Mouse (Mus musculus) C2C12 (cell line): Measurements from ENCODE around the gene Slco4a1. TPM values are rescaled to one million over a fixed set of nuclear protein-coding genes. Genes with fewer than 3 reads are reported as not detected.

Experiments
- H3K27me3 ChIP-seq: one replicate; pipeline ENCODE4 v1.6.1; 2011; ENCODE audit not compliant: control insufficient read depth, insufficient read depth, insufficient read length
- H3K36me3 ChIP-seq: one replicate; pipeline ENCODE4 v1.6.1; 2011; ENCODE audit not compliant: control insufficient read depth, insufficient read depth
- H3K4me3 ChIP-seq: one replicate; pipeline ENCODE4 v1.5.1; 2011; ENCODE audit warnings: mild to moderate bottlenecking, control low read depth; ENCODE audit not compliant: poor library complexity, insufficient read depth, severe bottlenecking
- H3K79me2 ChIP-seq: one replicate; pipeline ENCODE4 v1.6.1; 2011; ENCODE audit not compliant: control insufficient read depth, insufficient read depth
- H3K79me3 ChIP-seq: one replicate; pipeline ENCODE4 v1.6.1; 2011; ENCODE audit warnings: low read depth, control low read depth
- H3ac ChIP-seq: one replicate; pipeline ENCODE3; 2011; ENCODE audit warnings: low read depth; ENCODE audit not compliant: control insufficient read depth, insufficient read length
- CEBPB ChIP-seq: IDR thresholded peaks from one replicate; pipeline ENCODE4 v1.6.1; 2011; ENCODE audit warnings: low read depth, mild to moderate bottlenecking, control low read depth, moderate library complexity
- CTCF ChIP-seq: IDR thresholded peaks from one replicate; pipeline ENCODE4 v1.5.1; 2011; ENCODE audit not compliant: control insufficient read depth, insufficient read depth, insufficient read length
- FOSL1 ChIP-seq: IDR thresholded peaks from one replicate; pipeline ENCODE4 v1.8.0; 2011; ENCODE audit warnings: mild to moderate bottlenecking, low read length; ENCODE audit not compliant: poor library complexity, insufficient read depth, severe bottlenecking
- MAX ChIP-seq: IDR thresholded peaks from one replicate; pipeline ENCODE4 v1.6.1; 2011; ENCODE audit warnings: mild to moderate bottlenecking, control low read depth
- MYOD1 ChIP-seq: IDR thresholded peaks from one replicate; pipeline ENCODE4 v1.6.1; 2011; ENCODE audit warnings: low read depth; ENCODE audit not compliant: control insufficient read depth, insufficient read length
- MYOG ChIP-seq: IDR thresholded peaks from one replicate; pipeline ENCODE4 v1.6.1; 2011; ENCODE audit not compliant: control insufficient read depth, insufficient read length; ENCODE audit errors: extremely low read depth
- USF1 ChIP-seq: IDR thresholded peaks from one replicate; pipeline ENCODE4 v1.6.1; 2011; ENCODE audit warnings: low read depth, mild to moderate bottlenecking, control low read depth, moderate library complexity
- polyA plus RNA-seq: library from polyadenylated mRNA; unstranded; fragments of >200 nt; fragmentation: generic; extraction: Trizol; gene quantifications from one replicate; pipeline ENCODE4 v1.2.1, GENCODE M21; 2012; ENCODE audit warnings: missing spikeins

Gene Slco4a1
- polyA plus RNA-seq, 1 experiment: 7.4 TPM

DNA sequence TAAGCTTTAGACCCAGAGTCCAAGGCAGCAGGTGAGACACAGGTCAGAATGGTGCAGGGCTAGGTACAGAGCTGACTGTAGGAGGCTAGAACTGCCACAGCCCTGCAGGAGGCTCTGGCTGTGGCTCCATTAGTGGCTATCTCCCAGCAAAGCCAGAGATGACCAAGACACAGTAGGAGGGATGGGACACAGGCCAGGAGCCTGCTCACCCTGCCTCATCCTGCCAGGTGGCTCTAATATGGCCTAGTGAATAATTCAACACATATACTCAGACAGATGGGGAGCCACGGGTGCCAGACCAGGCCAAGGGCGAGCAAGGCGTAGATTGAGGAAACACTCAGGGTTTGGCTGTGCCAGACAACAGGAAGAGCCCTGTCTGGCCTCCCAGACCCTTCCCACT, 35.4 kb upstream of the Slco4a1 start:
- H3K79me2 ChIP-seq: no peaks in the 10 kb centered on the region

DNA sequence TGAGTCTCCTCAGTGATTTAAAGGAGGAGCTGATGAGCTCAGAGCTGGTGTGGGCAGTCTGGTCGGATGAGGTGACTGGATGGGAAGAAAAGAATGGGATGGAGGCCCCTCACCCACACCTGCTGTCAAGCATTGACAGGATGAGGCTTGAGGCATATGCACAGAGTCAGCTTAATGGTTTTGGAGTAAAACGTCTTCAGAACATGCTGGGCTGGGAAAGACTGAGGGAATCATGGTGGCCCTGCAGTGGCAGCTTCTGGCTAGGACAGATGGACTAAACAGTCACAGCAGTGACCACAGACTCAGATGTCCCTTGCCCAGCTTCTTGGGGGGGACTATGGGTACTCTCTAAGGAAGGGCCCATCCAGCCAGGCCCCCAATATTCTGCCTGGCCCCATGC, 30.9 kb upstream of the Slco4a1 start:
- H3ac ChIP-seq: no peak overlapping the region
- H3K79me3 ChIP-seq: no peaks in the 10 kb centered on the region
- no peaks in the 10 kb centered on the region for H3K36me3 ChIP-seq
- no peaks in the 10 kb centered on the region for H3K79me2 ChIP-seq
- H3K4me3 ChIP-seq: no peak overlapping the region
- TF ChIP-seq USF1: no peak
- no peak for TF ChIP-seq CTCF
- TF ChIP-seq MYOG: no peak
- no peak for TF ChIP-seq MYOD1
- TF ChIP-seq FOSL1: no peak
- TF ChIP-seq CEBPB: no peak
- TF ChIP-seq MAX: no peak
- peaks cover 36% of the 10 kb centered on the region for H3K27me3 ChIP-seq

More for the DNA sequence above, 35.4 kb upstream of the Slco4a1 start:
- Histone ChIP-seq H3K36me3 (no peaks in the 10 kb centered on the region), H3ac (no peak overlapping the region), H3K79me3 (no peaks in the 10 kb centered on the region), H3K4me3 (no peak overlapping the region), H3K27me3 (peaks cover 17% of the 10 kb centered on the region)
- no peak for TF ChIP-seq CTCF

DNA sequence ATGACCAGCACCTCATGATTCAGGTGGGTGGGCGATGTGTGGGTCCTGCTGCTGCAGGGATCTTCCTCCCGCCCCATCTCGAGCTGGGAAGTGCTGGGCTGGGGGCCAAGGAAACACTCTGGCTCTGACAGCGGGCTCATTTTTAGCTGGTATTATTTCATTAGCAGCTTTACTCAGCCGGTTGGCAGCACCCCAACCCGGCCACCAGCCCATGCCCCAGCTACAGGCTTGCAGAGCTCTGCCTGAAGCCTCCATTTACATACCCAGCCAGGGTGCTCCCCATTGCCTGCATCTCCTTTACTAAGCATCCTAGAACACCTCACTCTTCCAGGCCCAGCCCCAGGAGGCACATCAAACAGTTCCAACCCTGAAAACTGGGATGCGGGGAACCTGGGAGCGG, 29.0 kb upstream of the Slco4a1 start:
- H3K27me3 ChIP-seq: peaks cover 40% of the 10 kb centered on the region
- H3ac ChIP-seq: no peak overlapping the region
- no peaks in the 10 kb centered on the region for H3K79me2 ChIP-seq

DNA sequence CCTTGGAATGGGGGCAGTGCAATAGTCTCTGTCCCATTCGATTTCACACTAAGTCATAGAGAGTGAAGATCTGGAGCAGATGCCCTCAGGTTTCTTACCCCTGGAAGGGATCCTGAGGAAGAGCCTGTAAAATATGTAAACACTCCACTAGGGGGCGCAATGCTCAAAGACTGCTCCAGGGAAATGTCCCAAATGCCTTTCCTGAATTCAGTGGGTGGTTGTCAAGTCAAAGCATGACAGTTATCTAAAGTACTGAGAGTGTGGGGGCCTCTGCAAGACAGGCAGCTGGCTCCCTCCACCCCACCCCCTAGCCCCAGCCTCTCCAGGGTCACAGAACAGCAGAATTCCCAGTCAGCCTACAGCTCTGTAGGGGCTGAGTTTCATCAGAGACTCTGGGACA, 27.7 kb upstream of the Slco4a1 start:
- no peaks in the 10 kb centered on the region for H3K36me3 ChIP-seq
- no peaks in the 10 kb centered on the region for H3K79me3 ChIP-seq
- TF ChIP-seq MYOG: no peak
- TF ChIP-seq MAX: no peak
- no peak for TF ChIP-seq USF1
- no peak for TF ChIP-seq FOSL1
- no peak for TF ChIP-seq CEBPB
- no peak for TF ChIP-seq CTCF
- TF ChIP-seq MYOD1: no peak

More for the DNA sequence above, 29.0 kb upstream of the Slco4a1 start:
- Histone ChIP-seq H3K79me3 (no peaks in the 10 kb centered on the region), H3K4me3 (no peak overlapping the region), H3K36me3 (no peaks in the 10 kb centered on the region)
- TF ChIP-seq MYOG (no peak), CEBPB (no peak), MYOD1 (no peak), FOSL1 (no peak), CTCF (no peak), USF1 (no peak), MAX (no peak)

DNA sequence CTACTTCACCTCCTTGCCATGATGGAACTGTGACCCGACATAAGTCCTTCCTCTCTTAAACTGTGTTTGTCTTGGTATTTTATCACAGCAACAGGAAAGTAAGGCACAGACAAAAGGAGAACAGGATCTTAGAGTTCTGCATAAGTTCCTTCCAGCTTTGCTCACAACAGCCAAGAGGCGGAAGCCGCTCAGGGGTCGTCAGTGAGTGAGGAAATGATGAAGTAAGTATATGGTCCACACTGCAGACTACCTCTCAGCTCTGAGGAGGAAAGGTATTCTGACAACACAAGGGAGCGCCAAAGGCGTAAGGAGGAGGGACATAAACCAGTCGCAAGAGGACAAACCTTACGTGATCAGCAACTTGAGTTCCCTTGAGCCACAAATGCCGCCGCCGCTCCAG, 25.4 kb upstream of the Slco4a1 start:
- no peak overlapping the region for H3K4me3 ChIP-seq
- no peak overlapping the region for H3ac ChIP-seq
- no peaks in the 10 kb centered on the region for H3K79me3 ChIP-seq
- no peaks in the 10 kb centered on the region for H3K79me2 ChIP-seq
- H3K36me3 ChIP-seq: no peaks in the 10 kb centered on the region
- TF ChIP-seq MAX: no peak
- no peak for TF ChIP-seq FOSL1
- no peak for TF ChIP-seq CTCF
- no peak for TF ChIP-seq MYOD1
- TF ChIP-seq USF1: no peak
- no peak for TF ChIP-seq MYOG
- no peak for TF ChIP-seq CEBPB
- peaks cover 33% of the 10 kb centered on the region for H3K27me3 ChIP-seq

More for the DNA sequence above, 27.7 kb upstream of the Slco4a1 start:
- H3ac ChIP-seq: no peak overlapping the region
- no peak overlapping the region for H3K4me3 ChIP-seq
- H3K27me3 ChIP-seq: peaks cover 40% of the 10 kb centered on the region
- no peaks in the 10 kb centered on the region for H3K79me2 ChIP-seq

DNA sequence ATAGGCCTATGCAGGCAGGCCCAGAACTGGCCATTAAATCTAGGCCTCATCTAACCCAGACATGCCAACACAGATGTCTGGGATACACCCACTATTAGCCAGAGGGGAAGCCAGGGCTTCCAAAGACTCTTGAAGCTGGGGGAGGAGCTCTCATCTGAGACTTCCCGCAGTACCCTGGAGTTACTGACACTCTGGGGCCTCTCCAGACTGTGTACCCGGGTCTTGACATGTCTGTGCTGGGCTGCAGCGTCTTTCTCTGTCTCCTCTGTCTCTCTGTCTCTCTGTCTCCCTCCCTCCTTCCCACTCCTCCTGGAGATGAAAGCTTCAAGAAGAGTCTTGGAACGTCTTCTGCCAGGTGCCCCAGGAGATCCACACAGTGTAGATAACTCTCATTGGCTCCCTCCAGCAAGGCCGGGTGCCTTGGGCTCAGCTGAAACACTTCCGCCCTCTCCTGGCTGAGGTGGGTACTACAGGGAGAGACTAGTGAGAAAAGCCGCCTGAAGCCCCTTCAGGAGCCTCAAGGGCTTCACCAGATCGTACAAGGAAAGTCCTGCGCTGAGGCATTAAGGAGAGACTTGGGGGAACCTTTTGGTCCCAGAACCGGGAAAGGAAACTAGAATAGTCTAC, 23.9 kb upstream of the Slco4a1 start:
- TF ChIP-seq CTCF (peak; percentile 61), USF1 (no peak)
- Histone ChIP-seq H3K27me3 (peaks cover 26% of the 10 kb centered on the region), H3K79me2 (no peaks in the 10 kb centered on the region)

More for the DNA sequence above, 23.9 kb upstream of the Slco4a1 start:
- H3K79me3 ChIP-seq: no peaks in the 10 kb centered on the region
- H3K36me3 ChIP-seq: no peaks in the 10 kb centered on the region
- no peak overlapping the region for H3ac ChIP-seq
- H3K4me3 ChIP-seq: no peak overlapping the region
